Mouse (Mus musculus) embryonic fibroblast, embryonic 13.5 days (primary cell): ENCODE data around the gene Gpr171. TPM values are rescaled to one million over a fixed set of nuclear protein-coding genes. Genes with fewer than 3 reads are reported as not detected.
"Not testable (repeated sequence)": the region's sequence is repeated elsewhere in the genome, so short reads cannot be mapped to it uniquely, and the experiment has no call there.

Experiments
- H3K27ac ChIP-seq: 2 replicates; pipeline ENCODE4 v1.5.1; 2012; ENCODE audit warnings: low read length, control low read depth, inconsistent platforms; ENCODE audit not compliant: insufficient read depth
- H3K4me1 ChIP-seq: 2 replicates; pipeline ENCODE4 v1.6.1; 2011; ENCODE audit warnings: low read length; ENCODE audit not compliant: control insufficient read depth, insufficient read depth
- H3K4me3 ChIP-seq: 2 replicates; pipeline ENCODE4 v1.5.1; 2011; ENCODE audit warnings: mild to moderate bottlenecking, control low read depth, low read length; ENCODE audit not compliant: insufficient read depth
- CTCF ChIP-seq: IDR thresholded peaks from 2 replicates; pipeline ENCODE4 v1.5.1; 2011; ENCODE audit warnings: mild to moderate bottlenecking, control low read depth, low read length, moderate library complexity, borderline replicate concordance; ENCODE audit not compliant: insufficient read depth
- POLR2A ChIP-seq: IDR thresholded peaks from 2 replicates; pipeline ENCODE4 v1.6.1; 2011; ENCODE audit warnings: low read depth, mild to moderate bottlenecking, control low read depth, low read length, moderate library complexity
- polyA plus RNA-seq: library from polyadenylated mRNA; stranded (reverse); fragments of >200 nt; gene quantifications from 2 replicates; pipeline ENCODE4 v1.2.4, GENCODE M21; 2011; ENCODE audit warnings: low read depth; ENCODE audit not compliant: missing spikeins, insufficient read length

Gpr171 gene
- polyA plus RNA-seq, 1 experiment, result not detected

DNA sequence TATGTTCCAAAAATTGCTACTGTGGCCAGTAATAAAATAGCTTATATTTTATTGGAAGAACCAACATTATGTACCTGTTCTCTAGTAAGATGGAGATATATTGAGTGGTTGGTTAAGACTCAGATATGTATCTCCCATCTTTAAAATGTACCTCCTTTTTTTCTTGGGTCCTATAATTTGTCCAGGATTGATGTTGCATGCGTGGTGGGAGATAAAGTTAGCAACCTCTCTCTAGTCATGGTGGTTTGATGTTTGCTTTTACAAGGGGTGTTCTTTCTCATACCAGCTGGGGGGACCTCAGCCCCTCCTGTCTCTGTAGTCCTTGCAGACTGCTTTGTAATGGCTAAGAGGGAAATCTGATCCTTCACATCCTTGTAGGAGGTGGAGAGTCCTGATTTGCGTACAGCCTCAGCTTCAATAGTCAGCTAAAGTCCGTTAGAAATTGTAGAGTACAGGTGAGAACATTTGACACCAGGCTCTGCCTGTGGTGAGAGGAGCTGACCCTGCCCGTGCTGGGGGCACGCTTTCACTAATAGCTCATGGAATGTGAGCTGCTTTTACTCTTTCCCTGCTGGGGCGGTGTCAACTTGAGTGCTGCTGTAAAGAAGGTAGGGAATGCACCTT, 21.2 kb downstream of the Gpr171 start:
- Histone ChIP-seq H3K4me3 (no peak overlapping the region), H3K27ac (no peak overlapping the region), H3K4me1 (no peaks in the 10 kb centered on the region)
- TF ChIP-seq POLR2A (no peak), CTCF (no peak)

DNA sequence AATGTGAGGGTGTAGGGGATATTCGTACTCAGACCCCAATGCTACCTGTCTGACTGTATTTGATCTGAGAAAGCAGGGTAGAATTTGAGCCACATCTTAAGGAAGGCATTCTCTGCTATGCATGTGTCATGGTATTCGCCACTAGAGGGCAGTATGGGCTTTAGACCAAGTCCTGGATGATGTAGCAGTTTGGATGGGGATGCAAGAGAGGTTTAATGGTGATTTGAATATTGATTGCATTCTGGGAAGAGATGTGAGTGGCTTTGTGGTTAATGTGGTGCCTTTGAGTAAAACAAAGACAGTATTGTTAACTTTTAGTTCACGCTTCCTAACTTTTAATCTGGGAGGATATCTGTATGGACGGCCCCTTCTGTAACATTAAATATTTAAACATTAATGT, 22.3 kb downstream of the Gpr171 start:
- TF ChIP-seq POLR2A (no peak), CTCF (peak; percentile 39; the same call in 1 of the 2 replicates)
- no peaks in the 10 kb centered on the region for H3K4me1 ChIP-seq
- H3K4me3 ChIP-seq, result no peak overlapping the region
- H3K27ac ChIP-seq, result no peak overlapping the region

DNA sequence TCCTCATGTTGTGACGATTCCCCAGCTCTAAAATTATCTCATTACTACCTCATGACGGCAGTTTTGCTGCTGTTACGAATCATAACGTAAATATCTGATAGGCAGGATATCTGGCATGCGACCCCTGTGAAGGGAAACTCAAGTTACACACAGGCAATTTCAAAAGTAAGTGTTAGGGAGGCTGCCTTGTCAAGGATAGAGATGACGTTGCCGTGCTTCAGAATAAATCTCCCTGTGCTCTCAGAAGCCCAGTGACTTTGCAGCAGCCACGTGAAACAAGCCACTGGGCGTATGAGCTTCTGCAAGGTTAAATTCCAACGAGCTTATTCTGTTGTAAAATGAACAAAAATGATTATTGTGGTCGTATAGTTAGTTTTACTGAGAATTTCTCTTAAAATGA, 23.0 kb downstream of the Gpr171 start:
- TF ChIP-seq POLR2A (no peak), CTCF (no peak)
- Histone ChIP-seq H3K4me3 (no peak overlapping the region), H3K4me1 (no peaks in the 10 kb centered on the region), H3K27ac (no peak overlapping the region)

DNA sequence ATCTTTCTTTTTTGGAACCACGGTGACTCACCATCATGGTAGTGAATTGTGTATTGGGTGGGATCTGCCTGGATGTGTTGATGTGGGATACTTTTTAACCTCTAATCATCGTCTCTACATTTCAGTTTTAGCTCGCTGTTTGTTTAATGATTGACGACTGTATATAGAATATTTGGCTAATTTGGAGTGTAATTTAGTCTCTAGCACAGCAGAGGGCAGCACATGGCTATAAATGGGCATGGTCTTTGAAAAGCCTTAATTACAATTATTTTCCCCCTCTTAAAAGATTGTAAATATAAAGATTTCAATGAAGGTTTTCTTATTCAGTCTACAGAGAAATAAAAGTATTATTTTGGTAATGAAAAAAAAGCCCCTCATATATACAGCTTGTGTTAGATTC, 24.3 kb downstream of the Gpr171 start:
- Histone ChIP-seq H3K4me3 (no peak overlapping the region), H3K4me1 (no peaks in the 10 kb centered on the region), H3K27ac (no peak overlapping the region)
- no peak for TF ChIP-seq CTCF
- no peak for TF ChIP-seq POLR2A

DNA sequence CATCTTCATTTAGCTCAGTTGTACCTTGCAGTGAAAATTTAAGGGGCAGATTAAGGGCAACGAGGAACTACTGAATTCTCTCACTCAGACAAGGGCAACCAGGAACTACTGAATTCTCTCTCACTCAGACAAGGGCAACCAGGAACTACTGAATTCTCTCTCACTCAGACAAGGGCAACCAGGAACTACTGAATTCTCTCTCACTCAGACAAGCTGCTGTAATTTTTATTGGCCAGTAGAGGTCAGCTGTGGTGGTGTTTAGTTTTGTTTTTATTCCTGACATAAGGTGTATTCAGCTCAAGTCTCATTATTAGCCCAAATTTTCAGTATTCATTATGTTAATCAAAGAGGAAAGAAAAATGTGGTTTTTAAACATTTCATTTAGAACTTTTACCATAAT, 32.5 kb downstream of the Gpr171 start:
- H3K4me1 ChIP-seq, result not testable (repeated sequence)

DNA sequence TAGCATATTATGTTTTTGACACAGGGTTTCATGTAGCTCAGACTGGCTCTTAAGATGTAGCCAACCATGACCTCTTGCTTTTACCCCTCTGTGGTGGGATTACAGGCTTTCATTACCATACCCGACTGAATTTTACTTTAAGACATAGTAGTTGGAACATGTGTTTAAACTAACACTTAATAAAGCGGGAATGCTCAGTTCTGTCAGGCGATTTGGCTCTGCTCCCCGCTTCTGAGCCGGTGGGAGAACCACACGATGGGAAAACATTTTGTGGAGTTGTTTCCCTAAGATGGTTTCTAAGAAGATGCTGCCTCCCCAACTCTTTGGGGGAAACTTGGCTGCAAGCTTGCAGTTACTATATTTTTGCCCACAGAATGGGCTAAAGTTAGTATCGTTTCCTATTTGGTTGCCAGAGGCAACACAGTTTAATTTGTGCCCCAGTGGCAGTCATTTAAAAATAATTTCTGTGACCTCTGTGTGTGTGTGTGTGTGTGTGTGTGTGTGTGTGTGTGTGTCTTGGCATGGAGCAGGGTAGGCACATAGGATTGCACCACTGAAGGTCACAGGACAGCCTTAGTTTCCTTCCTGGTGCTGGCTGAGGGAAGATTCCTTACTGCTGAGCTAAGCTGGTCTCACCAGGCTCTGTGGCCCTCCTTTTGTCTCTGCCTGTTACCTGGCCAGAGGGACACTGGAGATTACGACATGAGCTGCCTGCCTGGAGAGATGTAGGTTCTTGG, 34.9 kb downstream of the Gpr171 start:
- Histone ChIP-seq H3K27ac (no peak overlapping the region), H3K4me1 (no peaks in the 10 kb centered on the region), H3K4me3 (no peak overlapping the region)
- TF ChIP-seq CTCF (no peak), POLR2A (no peak)

More for the DNA sequence above, 32.5 kb downstream of the Gpr171 start:
- not testable (repeated sequence) for H3K27ac ChIP-seq, H3K4me3 ChIP-seq

DNA sequence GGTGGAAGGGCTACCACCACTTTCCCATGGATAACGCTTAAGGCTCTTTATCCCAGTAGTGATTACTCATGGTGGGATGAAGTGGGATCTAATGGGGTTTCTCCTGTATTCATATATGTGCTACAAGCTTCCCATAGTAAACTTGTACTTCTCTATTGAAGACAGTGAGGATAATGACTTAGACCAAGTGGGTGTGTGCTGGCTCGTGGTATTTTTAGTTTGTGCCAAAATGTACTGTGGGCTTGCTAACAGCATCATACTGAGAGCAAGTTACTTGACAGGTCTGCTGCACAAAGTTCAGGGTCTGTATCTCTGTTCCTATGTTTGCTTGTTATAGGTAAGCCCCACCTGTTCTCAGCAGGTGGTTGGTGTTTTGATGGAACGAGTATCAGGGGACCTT, 35.7 kb downstream of the Gpr171 start:
- Histone ChIP-seq H3K4me1 (no peaks in the 10 kb centered on the region), H3K4me3 (no peak overlapping the region), H3K27ac (no peak overlapping the region)
- TF ChIP-seq POLR2A (no peak), CTCF (no peak)

DNA sequence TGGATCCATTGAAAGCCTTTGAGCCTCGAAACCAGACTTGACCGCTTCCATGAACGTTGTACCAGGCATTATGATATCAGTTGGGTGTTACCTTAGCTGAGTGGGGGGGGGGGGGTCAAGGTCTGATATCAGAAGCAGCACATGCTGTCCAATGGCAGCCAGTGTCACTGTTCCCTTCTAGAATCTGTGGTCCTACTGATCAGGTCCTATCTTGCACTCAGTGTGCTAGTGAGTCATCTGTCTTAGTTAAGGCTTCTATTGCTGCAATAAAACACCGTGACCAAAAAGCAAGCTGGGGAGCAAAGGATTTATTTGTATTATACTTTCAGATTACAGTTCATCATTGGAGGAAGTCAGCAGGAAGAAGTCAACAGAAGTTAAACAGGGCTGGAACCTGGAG, 38.2 kb downstream of the Gpr171 start:
- Histone ChIP-seq H3K27ac (no peak overlapping the region), H3K4me1 (no peaks in the 10 kb centered on the region), H3K4me3 (no peak overlapping the region)
- TF ChIP-seq CTCF, result no peak
- TF ChIP-seq POLR2A, result no peak

DNA sequence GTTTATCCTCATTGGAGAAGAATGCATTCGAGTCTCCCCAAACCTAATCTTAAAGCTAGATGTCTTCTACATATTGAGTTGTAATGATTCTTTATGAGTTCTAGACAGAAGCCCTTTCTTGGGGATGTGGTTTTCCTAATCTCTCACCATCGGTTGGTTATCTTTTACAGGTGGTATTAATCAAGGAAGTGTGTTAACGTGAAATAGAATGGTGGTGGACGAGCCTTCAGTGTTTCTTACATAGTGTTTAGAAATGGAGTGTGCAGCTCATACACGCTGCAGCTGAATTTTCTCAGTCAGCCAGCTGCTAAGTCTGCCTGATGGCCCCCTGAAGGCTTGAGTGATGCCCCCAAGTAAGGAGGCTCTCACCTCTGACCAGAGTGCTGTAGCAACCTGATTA, 39.5 kb downstream of the Gpr171 start:
- Histone ChIP-seq H3K4me1 (no peaks in the 10 kb centered on the region), H3K27ac (no peak overlapping the region), H3K4me3 (no peak overlapping the region)
- TF ChIP-seq POLR2A, result no peak
- TF ChIP-seq CTCF, result no peak

DNA sequence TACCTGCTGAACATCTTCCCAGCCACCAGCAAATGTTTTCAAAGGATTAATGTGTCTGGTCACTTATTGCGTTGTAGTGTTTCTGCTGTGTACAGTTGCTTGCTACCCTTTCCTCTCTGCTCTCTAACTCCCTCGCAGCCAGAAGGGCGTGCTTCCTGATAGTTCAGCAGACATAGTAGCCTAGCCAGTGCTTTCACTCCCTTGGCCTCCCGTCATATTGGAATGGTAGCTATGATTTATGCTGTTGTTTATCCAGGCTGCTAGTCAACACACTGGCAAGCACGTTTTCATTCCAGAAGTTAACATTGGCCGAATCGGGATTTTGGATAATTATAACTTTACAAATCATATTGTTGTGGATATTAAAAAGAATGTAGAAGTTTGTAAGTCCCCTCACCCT, 41.5 kb downstream of the Gpr171 start:
- H3K27ac ChIP-seq, result no peak overlapping the region
- no peak for TF ChIP-seq POLR2A
- no peak overlapping the region for H3K4me3 ChIP-seq
- no peaks in the 10 kb centered on the region for H3K4me1 ChIP-seq
